Mouse (Mus musculus) gonadal fat pad, adult 2 months (tissue): ENCODE measurements around the gene Marveld3. TPM values are rescaled to one million over a fixed set of nuclear protein-coding genes. Genes with fewer than 3 reads are reported as not detected.

ENCODE experiments used
- DNase-seq: peaks from one replicate; pipeline ENCODE4 v3.0.0-alpha.2; 2012; ENCODE audit warnings: low read depth
- polyA plus RNA-seq: library from polyadenylated mRNA; depleted of rRNA; stranded (reverse); fragments of >200 nt; gene quantifications from 2 replicates; pipeline ENCODE4 v1.2.3, GENCODE M21; 2012; rRNA removed

The Marveld3 gene
- 4.8 and 8.3 TPM in 2 replicates for polyA plus RNA-seq

DNA sequence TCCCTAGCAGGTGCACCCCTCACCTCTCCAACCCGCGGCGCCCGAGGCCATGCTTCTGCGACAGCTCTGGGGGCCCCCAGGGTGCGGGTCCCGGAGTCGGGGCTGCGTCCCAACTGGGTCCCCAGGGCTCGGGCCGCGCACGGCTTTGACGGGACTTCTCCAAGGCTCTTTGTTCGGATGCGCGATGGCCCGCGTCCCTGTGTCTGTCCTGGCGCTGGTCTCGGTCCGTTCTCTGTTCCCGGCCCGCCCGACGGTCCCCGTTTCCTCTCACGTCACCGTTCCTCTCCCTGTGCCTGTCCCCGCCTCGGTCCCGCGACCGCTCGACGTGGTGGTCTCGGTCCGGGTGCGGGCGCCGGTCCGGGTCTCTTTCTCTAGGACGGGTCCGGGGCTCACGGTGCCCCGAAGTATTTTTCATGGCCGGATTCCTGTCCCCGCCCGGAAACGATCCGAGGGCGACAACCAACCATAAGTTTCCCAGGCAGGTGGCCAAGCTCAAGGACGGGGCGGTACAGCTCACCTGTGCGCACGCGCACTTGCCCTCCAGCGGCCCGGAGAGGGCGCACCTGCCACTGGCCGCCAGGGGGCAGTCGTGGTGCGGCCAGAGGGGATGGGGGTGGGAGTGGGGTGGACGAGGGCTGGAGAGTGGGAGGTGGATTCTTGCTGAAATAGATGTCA lies at the start of gene Marveld3:
Gene Marveld3, minus strand, starts transcription at position 511 of the 675 bp plus-strand sequence.
- DNase-seq: no peak

DNA sequence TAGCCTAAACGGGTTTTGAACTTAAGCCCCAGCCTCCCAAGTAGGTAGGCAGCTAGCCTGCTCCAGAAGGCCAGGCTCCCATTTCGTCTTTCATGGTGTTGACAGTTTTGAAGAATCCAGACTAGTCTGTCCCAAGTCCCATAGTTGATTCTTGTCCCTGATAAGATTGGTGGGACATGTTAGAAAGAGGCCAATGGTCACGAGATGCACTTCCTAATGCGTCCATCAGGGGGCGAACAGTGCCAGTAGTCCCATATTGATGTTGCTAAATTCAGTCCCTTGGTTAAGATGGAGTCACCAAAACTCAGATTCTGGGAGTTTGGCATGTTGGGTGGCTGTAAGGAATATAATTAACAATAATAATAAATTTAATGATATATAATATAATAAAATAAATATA lies 48.9 kb upstream of the Marveld3 start:
- no peak for DNase-seq

- no peak for DNase-seq
Measured at GRCm38 (mm10) chr8:110008995-110009446, 47.0 kb upstream of the Marveld3 start.

DNA sequence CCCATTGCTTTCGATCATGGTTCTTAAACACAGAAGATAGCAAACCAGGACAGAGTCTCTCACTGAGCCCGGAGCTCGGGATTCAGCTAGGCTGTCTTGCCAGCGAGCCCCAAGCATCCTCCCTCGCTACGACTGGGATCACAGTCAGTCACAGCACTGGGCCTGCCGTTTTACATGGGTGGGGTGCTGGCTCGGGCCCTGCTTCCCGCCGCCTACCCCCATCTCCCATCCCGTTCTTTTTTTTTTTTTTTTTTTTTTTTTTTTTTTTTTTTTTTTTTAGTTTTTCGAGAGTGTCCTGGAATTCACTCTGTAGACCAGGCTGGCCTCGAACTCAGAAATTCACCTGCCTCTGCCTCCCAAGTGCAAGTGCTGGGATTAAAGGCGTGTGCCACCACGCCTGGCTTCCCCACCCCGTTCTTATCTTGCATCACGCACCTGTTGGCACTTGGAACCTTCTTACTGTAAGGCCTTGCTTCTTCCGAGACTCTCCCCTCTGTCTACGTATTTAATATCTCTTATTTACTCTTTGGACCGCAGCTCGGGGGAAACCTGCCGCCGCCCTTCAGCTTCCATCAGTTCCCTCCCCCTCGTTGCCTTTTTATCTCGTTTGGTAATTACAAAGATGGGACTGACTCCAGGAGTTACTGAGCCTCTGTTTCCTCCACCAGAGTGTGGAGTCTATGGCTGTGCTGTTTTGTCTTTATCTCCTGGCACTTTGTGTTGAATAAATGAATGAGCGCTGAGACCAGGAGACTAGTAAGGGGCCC lies 46.4 kb upstream of the Marveld3 start:
- DNase-seq: no peak

DNA sequence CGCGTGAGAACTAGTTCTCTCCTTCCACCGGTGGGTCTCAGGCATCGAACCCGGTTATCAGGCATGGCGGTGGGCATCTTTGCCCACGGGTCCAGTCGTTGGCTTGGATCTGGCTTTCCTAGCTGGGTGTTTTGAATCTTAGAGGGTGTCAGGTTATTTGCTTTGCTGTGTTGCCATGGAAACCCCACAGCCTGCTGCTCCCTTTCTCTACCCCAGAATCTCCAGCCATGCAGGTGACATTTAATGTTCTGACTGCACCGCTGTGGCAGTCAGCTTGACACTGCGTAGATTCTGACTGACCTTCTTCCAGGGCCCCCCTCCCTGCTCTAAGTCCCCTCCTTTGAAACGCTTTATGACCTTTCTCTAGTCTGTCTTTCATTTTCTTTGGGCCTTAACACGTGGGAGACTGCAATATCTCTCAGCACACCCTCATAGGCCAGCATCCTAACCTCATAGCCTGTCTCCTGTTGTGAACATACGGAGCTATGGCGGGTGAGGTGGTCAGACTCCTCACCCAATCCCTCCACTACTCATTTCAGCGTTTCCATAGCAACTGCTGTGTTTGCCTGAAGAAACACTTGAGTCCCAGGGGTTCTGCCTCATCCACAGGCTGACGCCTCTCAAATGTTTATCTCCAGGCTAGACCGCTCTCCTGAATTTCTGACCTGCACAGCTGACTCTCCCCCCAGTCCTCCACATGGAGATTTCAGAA lies 44.5 kb upstream of the Marveld3 start:
- DNase-seq: no peak

GRCm38 (mm10) chr8:110004300-110004699 lies 42.3 kb upstream of the Marveld3 start:
- no peak for DNase-seq

- DNase-seq: no peak
Measured at GRCm38 (mm10) chr8:110002953-110003352, 41.0 kb upstream of the Marveld3 start.

DNA sequence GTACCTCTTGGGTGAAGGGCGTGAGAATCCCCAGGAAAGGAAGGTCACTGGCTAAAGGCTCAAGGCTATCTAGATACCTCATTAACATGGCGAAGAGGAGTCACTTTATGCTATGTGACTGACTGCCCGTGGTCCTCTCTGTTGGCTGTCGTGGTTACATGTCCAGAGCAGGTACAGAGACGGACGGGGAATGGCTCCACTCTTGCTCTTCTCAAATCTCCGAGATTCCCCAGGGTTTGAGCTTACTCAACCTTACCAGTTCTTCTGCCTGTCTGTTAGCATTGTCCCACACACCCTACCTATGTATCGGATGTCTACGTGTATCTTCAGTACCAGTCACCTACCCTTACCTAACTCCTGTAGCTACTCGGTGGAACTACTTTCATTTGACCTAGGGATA lies 38.0 kb upstream of the Marveld3 start:
- DNase-seq: no peak

GRCm38 (mm10) chr8:109998066-109998465 lies 36.1 kb upstream of the Marveld3 start:
- no peak for DNase-seq

DNA sequence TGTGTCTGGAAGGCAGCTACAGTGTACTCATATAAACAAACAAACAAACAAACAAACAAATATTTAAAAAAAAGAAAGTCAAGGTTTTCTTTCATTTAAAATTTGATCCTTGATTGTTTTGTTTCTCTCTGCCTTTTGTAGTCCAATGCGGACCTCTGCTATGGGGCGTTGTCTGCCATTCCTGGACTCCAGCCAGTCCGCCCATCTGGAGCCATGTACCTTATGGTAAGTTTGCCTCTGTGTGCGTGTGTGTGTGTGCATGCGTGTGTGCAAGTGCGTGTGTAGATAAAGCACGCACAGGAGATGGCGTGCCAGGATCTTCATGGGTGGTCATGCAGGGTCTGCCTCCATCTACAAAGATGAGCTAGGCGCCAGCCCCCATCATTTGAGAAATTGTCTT lies 35.4 kb upstream of the Marveld3 start:
- DNase-seq: no peak

DNA sequence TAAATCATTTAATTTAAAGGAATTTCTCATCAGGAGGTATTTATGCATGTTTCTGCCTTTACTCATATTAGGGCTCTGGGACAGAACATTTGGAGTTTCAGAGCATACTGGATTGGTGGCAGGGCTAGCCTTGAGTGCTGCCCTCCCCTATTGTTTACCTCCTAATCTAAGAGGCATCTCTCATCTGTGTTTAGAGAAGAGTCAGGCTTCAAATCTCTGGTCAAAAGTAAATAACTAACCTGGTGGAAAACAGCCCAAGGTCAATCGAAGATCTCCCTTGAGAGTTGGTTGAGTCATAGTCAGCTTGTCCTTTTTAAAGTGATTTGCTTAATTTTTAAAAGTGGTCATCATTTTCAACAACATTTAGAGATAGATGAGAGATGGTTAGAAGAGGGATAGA lies 30.9 kb upstream of the Marveld3 start:
- no peak for DNase-seq

GRCm38 (mm10) chr8:109992166-109992565 lies 30.2 kb upstream of the Marveld3 start:
- no peak for DNase-seq

DNA sequence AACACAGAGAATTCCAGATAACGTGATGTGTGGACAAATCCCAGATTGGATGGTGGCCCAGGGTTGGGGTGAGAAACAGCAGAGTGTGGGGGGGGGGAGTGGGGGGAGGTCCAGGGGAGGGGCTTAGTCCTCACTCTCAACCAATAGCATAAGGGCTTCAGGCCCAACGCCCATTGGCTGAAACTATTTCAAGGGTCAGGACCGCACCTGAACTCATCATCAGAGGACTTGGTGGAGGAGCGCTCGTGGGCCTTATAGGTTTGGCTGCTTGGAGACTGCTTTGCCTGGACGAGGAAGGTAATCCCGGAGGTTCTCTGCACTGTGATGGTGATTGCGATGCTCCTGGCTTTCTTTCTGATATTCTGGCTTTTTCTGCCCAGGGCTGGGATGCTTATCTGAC lies 28.2 kb upstream of the Marveld3 start, which contains the start of gene Tat:
Gene Tat, plus strand, starts transcription at position 214 of the 400 bp plus-strand sequence.
- DNase-seq: no peak

DNA sequence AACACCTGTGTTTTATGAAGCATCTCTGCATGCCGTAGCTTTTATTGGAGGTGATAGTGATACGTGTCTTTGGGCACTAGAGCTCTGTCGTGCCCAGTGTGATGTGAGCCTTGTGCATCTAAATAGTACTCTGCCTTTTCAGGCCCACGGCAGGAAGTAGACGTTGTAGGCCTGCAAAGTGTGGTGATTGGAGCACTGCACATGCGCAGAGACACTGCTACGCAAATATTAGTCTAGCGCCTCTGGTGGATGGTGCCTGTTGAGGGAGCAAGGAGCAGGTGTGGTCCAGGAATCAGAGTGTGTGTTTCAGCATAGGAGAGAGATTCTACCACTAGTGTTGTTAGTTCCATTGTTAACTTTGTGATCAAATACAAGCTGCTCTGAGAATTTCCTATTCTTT lies 27.1 kb upstream of the Marveld3 start:
- no peak for DNase-seq

GRCm38 (mm10) chr8:109987776-109988175 lies 25.8 kb upstream of the Marveld3 start:
- DNase-seq: no peak

GRCm38 (mm10) chr8:109986384-109986783 lies 24.4 kb upstream of the Marveld3 start:
- DNase-seq: no peak

DNA sequence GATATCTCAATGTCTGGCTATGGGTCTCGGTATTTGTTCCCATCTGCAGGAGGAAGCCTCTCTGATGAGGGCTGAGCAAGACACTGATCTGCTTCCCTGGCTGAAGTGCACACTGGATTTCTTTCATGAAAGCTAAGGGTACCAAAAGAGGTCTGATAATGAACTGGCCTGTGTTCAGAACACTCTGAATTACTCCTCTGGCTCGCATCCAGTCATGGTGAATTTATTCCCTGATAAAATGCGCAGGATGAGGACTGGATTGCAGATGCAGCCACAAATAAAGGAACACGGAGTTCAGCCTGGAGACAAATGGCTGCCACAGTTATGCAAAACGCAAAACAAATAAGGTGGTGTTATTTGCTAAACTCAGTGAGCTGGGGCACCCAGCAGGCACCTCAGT lies 21.9 kb upstream of the Marveld3 start:
- no peak for DNase-seq

- DNase-seq: no peak
Measured at GRCm38 (mm10) chr8:109982386-109983105, 20.5 kb upstream of the Marveld3 start.

GRCm38 (mm10) chr8:109979339-109979738 lies 17.3 kb upstream of the Marveld3 start:
- no peak for DNase-seq

GRCm38 (mm10) chr8:109972901-109973300 lies 10.9 kb upstream of the Marveld3 start:
- DNase-seq: no peak

GRCm38 (mm10) chr8:109970323-109970722 lies 8.3 kb upstream of the Marveld3 start:
- DNase-seq: no peak

DNA sequence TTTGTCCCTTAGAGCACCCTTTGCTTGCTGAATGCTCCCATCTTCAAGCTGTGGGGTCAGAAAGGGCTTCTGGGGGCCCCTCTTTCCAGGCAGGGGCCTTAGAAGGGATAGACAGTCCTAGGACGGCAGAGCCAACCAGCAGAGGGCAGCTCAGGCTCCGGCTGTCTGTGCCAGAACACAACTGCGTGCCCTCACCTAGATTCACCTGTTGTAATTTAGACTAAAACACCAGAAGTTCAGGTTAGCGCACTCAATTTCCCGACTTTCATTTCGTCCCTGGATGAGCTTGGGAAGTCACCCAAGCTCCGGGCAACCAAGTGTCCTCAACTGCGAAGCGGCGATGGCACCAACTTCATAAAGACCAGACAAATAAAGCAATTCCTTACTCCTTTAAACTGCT lies 6.8 kb upstream of the Marveld3 start:
- no peak for DNase-seq
